Mouse (Mus musculus) CH12.LX (cell line): ENCODE results near the gene Ceacam9. TPM values are rescaled to one million over a fixed set of nuclear protein-coding genes. Genes with fewer than 3 reads are reported as not detected.
"Not testable (repeated sequence)": the region's sequence is repeated elsewhere in the genome, so short reads cannot be mapped to it uniquely, and the experiment has no call there.

Experiments used
- DNase-seq: peaks from one replicate; pipeline ENCODE4 v3.0.0-alpha.2; 2013; ENCODE audit errors: extremely low read depth
- H3K27ac ChIP-seq: 2 replicates; pipeline ENCODE4 v1.5.1; 2012; ENCODE audit warnings: low read depth, mild to moderate bottlenecking, control low read depth, moderate library complexity; ENCODE audit not compliant: insufficient read depth
- H3K27me3 ChIP-seq: replicated peaks from 2 replicates; pipeline ENCODE3; 2012; ENCODE audit warnings: inconsistent platforms
- H3K36me3 ChIP-seq, 2 experiments: replicated peaks in 1 of 2; 2 replicates each; pipeline versions ENCODE3 to v1.6.1; 2012; ENCODE audit warnings: inconsistent platforms in 1 of 2, low read length in 1 of 2, mild to moderate bottlenecking in 1 of 2, mixed read lengths in 1 of 2, moderate library complexity in 1 of 2; ENCODE audit not compliant: control insufficient read depth in 1 of 2, insufficient read depth in 1 of 2
- H3K4me1 ChIP-seq, 2 experiments: 2 replicates each; pipeline ENCODE4 v1.6.1; 2012; ENCODE audit warnings: inconsistent platforms in 1 of 2, moderate library complexity in 1 of 2; ENCODE audit not compliant: insufficient read depth in 2 of 2, control insufficient read depth in 1 of 2
- H3K4me2 ChIP-seq: 2 replicates; pipeline ENCODE4 v1.6.1; 2012; ENCODE audit warnings: low read depth, mild to moderate bottlenecking, control low read depth; ENCODE audit not compliant: poor library complexity, insufficient read depth, severe bottlenecking
- H3K4me3 ChIP-seq, 3 experiments: fragments of 150-350 bp in 1 of 3; sonication (generic) in 1 of 3; replicated peaks in 1 of 3; 2 replicates each; pipeline versions ENCODE3 to v1.5.1; 2011 to 2012; ENCODE audit warnings: low read depth in 2 of 3, low read length in 2 of 3, mild to moderate bottlenecking in 2 of 3, moderate library complexity in 2 of 3, control low read depth in 1 of 3, improper control_type of control experiment in 1 of 3, inconsistent platforms in 1 of 3, mixed read lengths in 1 of 3; ENCODE audit not compliant: poor library complexity in 1 of 3
- H3K79me2 ChIP-seq: replicated peaks from 2 replicates; pipeline ENCODE4 v1.6.1; 2012; ENCODE audit warnings: mild to moderate bottlenecking, moderate library complexity; ENCODE audit not compliant: control insufficient read depth, poor library complexity, insufficient read depth, severe bottlenecking; ENCODE audit errors: extremely low read depth
- H3K9ac ChIP-seq: 2 replicates; pipeline ENCODE4 v1.6.1; 2012; ENCODE audit warnings: low read depth, mild to moderate bottlenecking, control low read depth, moderate library complexity; ENCODE audit not compliant: insufficient read depth
- H3K9me3 ChIP-seq: replicated peaks from 2 replicates; pipeline ENCODE3; 2012; ENCODE audit warnings: low read length, inconsistent platforms, mixed read lengths
- CHD1 ChIP-seq: IDR thresholded peaks from 2 replicates; pipeline ENCODE4 v1.6.1; 2012; ENCODE audit warnings: low read depth, low read length, improper control_type of control experiment, inconsistent platforms
- EP300 ChIP-seq: IDR thresholded peaks from 2 replicates; pipeline ENCODE4 v1.6.1; 2011; ENCODE audit warnings: low read length, improper control_type of control experiment
- ETS1 ChIP-seq: conservative IDR thresholded peaks from 2 replicates; pipeline ENCODE4 v1.6.1; 2012; ENCODE audit warnings: low read depth, mild to moderate bottlenecking, inconsistent platforms, low read length, improper control_type of control experiment, moderate library complexity
- JUN ChIP-seq: IDR thresholded peaks from 2 replicates; pipeline ENCODE4 v1.6.1; 2011; ENCODE audit warnings: low read depth, mild to moderate bottlenecking, low read length, improper control_type of control experiment, moderate library complexity; ENCODE audit not compliant: insufficient read depth
- MAFK ChIP-seq: IDR thresholded peaks from 2 replicates; pipeline ENCODE4 v1.6.1; 2011; ENCODE audit warnings: low read length, improper control_type of control experiment; ENCODE audit not compliant: insufficient replicate concordance
- MEF2A ChIP-seq: IDR thresholded peaks from 2 replicates; pipeline ENCODE4 v1.6.1; 2014; ENCODE audit warnings: low read depth, mild to moderate bottlenecking, inconsistent platforms, low read length, improper control_type of control experiment, borderline replicate concordance
- NRF1 ChIP-seq: IDR thresholded peaks from 2 replicates; pipeline ENCODE4 v1.6.1; 2014; ENCODE audit warnings: low read depth, mild to moderate bottlenecking, inconsistent platforms, low read length, improper control_type of control experiment, moderate library complexity
- PAX5 ChIP-seq: IDR thresholded peaks from 2 replicates; pipeline ENCODE4 v1.6.1; 2012; ENCODE audit warnings: low read length, inconsistent platforms, mixed read lengths
- POLR2AphosphoS2 ChIP-seq: IDR thresholded peaks from 2 replicates; pipeline ENCODE4 v1.6.1; 2011; ENCODE audit warnings: low read depth, low read length, improper control_type of control experiment
- SMC3 ChIP-seq: IDR thresholded peaks from 2 replicates; pipeline ENCODE4 v1.6.1; 2011; ENCODE audit warnings: low read depth, low read length, improper control_type of control experiment
- TCF12 ChIP-seq: IDR thresholded peaks from 2 replicates; pipeline ENCODE4 v1.6.1; 2014; ENCODE audit warnings: low read depth, mild to moderate bottlenecking, inconsistent platforms, low read length, improper control_type of control experiment
- USF1 ChIP-seq: IDR thresholded peaks from 2 replicates; pipeline ENCODE4 v1.6.1; 2014; ENCODE audit warnings: low read depth, mild to moderate bottlenecking, inconsistent platforms, low read length, improper control_type of control experiment
- ZC3H11A ChIP-seq: IDR thresholded peaks from 2 replicates; pipeline ENCODE4 v1.6.1; 2012; ENCODE audit warnings: low read depth, mild to moderate bottlenecking, inconsistent platforms, low read length, improper control_type of control experiment
- ZMIZ1 ChIP-seq: IDR thresholded peaks from 2 replicates; pipeline ENCODE4 v1.6.1; 2012; ENCODE audit warnings: low read depth, mild to moderate bottlenecking, inconsistent platforms, low read length, improper control_type of control experiment
- dilution Hi-C: fragments of 300-500 bp; cut with MboI; formaldehyde crosslinking; loops from 2 replicates; pipeline ENCODE4 v1.14.3; 2020; ENCODE audit warnings: low sequenced_read_pairs; ENCODE audit not compliant: extremely low pct_unique_long_range_greater_than_20kb, extremely low pct_ligation_motif_present
- in situ Hi-C: fragments of 300-500 bp; cut with MboI; formaldehyde crosslinking; loops from 3 replicates; pipeline ENCODE4 v1.14.3; 2019; ENCODE audit warnings: low sequenced_read_pairs, low pct_ligation_motif_present, low pct_unique_long_range_greater_than_20kb, mixed read lengths
- polyA plus RNA-seq: library from polyadenylated mRNA; unstranded; fragments of >175 nt; gene quantifications from 2 replicates; pipeline ENCODE4 v1.2.1, GENCODE M21; 2012; ENCODE audit warnings: low read depth; ENCODE audit not compliant: insufficient read length
- total RNA-seq, 2 experiments: library from RNA; depleted of rRNA; stranded (reverse); fragments of 300-350 nt in 1 of 2; fragments of >200 nt in 1 of 2; gene quantifications; 2 replicates each; pipeline ENCODE4 v1.2.3; 2012 to 2014

The Ceacam9 gene
- not detected in 2 replicates for total RNA-seq (2012; rRNA removed)
- not detected in 2 replicates for total RNA-seq (2014; rRNA removed)
- 0.21 TPM in 1 of 2 replicates, not detected in the other for polyA plus RNA-seq

GRCm38 (mm10) chr7:16721629-16722028 is at the start of gene Ceacam9:
Gene Ceacam9 (plus strand): TSS chr7:16721929.
- no peak within 1 kb of the TSS for H3K4me2 ChIP-seq
- no peak within 1 kb of the TSS for H3K9ac ChIP-seq
- no peak within 1 kb of the TSS for H3K4me3 ChIP-seq
- H3K27ac ChIP-seq, result no peak within 1 kb of the TSS
- dilution Hi-C loops, result no loop called here
- H3K4me1 ChIP-seq, result peaks cover 0 to 23% of the 10 kb centered on the region in 2 experiments; a peak in 2 of 4 replicates
- no peak for DNase-seq
- no peaks in the 10 kb centered on the region for H3K36me3 ChIP-seq
- H3K27me3 ChIP-seq, result peaks cover 2% of the 10 kb centered on the region
- TF ChIP-seq ZMIZ1, result no peak
- no peak for TF ChIP-seq ZC3H11A
- TF ChIP-seq CHD1, result no peak
- no peak for TF ChIP-seq ETS1
- TF ChIP-seq USF1, result no peak
- TF ChIP-seq MAFK, result no peak
- no peak for TF ChIP-seq SMC3
- no peak for TF ChIP-seq PAX5
- no peak for TF ChIP-seq EP300
- TF ChIP-seq JUN, result no peak
- no peak for TF ChIP-seq MEF2A
- TF ChIP-seq NRF1, result no peak
- no peaks in the 10 kb centered on the region for H3K9me3 ChIP-seq
- H3K79me2 ChIP-seq, result no peaks in the 10 kb centered on the region
- in situ Hi-C loops, result no loop called here

GRCm38 (mm10) chr7:16673823-16674222 is 47.9 kb upstream of the Ceacam9 start:
- in situ Hi-C loops (no loop called here), dilution Hi-C loops (no loop called here)
- H3K4me1 ChIP-seq, result peaks cover 0 to 3% of the 10 kb centered on the region in 2 experiments; a peak in 2 of 4 replicates
- H3K27me3 ChIP-seq, result peaks cover 24% of the 10 kb centered on the region
- no peak overlapping the region for H3K27ac ChIP-seq
- H3K36me3 ChIP-seq, result no peaks in the 10 kb centered on the region
- no peaks in the 10 kb centered on the region for H3K9me3 ChIP-seq
- H3K4me3 ChIP-seq, result no peak overlapping the region
- no peak for TF ChIP-seq TCF12
- TF ChIP-seq POLR2AphosphoS2, result no peak
- no peak for TF ChIP-seq USF1
- no peak overlapping the region for H3K4me2 ChIP-seq
- DNase-seq, result no peak
- H3K79me2 ChIP-seq, result no peaks in the 10 kb centered on the region
- H3K9ac ChIP-seq, result no peak overlapping the region

- H3K9me3 ChIP-seq, dilution Hi-C loops, H3K4me2 ChIP-seq, H3K4me1 ChIP-seq, H3K36me3 ChIP-seq, in situ Hi-C loops, H3K9ac ChIP-seq, DNase-seq, H3K79me2 ChIP-seq, H3K27ac ChIP-seq, H3K4me3 ChIP-seq: not testable (repeated sequence)
- peaks cover 24% of the 10 kb centered on the region for H3K27me3 ChIP-seq
These were observed 47.0 kb upstream of the Ceacam9 start for GRCm38 (mm10) chr7:16674699-16675098.
